Mouse (Mus musculus) cortical plate, adult 2 months (tissue): ENCODE results near the gene Kcnc4.

Experiments used
- CTCF ChIP-seq: fragments of 200-500 bp; IDR thresholded peaks from 2 replicates; pipeline ENCODE4 v1.5.1; 2011; ENCODE audit warnings: mild to moderate bottlenecking, control low read depth, low read length; ENCODE audit not compliant: insufficient read depth; ENCODE audit errors: extremely low read depth
- POLR2A ChIP-seq: fragments of 200-500 bp; IDR thresholded peaks from 2 replicates; pipeline ENCODE4 v1.6.1; 2011; ENCODE audit warnings: mild to moderate bottlenecking, low read length, control low read depth; ENCODE audit not compliant: insufficient read depth; ENCODE audit errors: extremely low read depth

DNA sequence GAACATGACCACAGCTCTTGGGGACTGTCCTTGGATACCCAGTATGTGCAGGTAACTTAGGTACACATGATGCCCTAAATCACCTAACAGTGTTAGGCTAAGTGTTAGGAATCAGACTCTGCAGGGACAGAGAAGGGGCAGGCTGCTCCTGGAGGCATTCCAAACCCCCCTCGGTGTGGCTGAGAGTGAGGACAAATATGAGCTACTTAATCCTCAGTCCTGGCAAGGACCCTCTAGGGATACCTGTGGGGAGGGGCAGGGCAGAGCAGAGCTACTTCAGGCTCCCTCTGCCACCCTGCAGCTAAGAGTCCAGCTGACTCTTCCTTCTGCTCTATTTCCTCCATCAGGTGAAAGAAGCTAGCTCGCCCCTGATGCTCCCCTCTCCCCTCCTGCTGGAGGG is 46.3 kb downstream of the Kcnc4 start:
- TF ChIP-seq CTCF: no peak
- no peak for TF ChIP-seq POLR2A
